Mouse (Mus musculus) embryonic facial prominence, embryonic 11.5 days (tissue): Measurements from ENCODE around the gene Gpr161. TPM values are rescaled to one million over a fixed set of nuclear protein-coding genes. Genes with fewer than 3 reads are reported as not detected.

Experiments
- polyA plus RNA-seq: library from polyadenylated mRNA; unstranded; fragments of >200 nt; fragmentation: Nextera tagmentation; extraction: Ambion mirVana; gene quantifications from 2 replicates; pipeline ENCODE4 v1.2.1, GENCODE M21; 2014

Gene Gpr161
- polyA plus RNA-seq, 1 experiment from 2014 or later, result 2.0 TPM

Other genes with a start within 250 kb of the Gpr161 start
- 0.21 TPM in 1 of 2 replicates, not detected in the other for gene Tbx19, start 135.0 kb upstream of the Gpr161 start, polyA plus RNA-seq
- gene Sft2d2, start 101.4 kb upstream of the Gpr161 start, polyA plus RNA-seq, result 14.0 and 14.2 TPM in 2 replicates
- gene Tiprl, start 58.8 kb upstream of the Gpr161 start, polyA plus RNA-seq, result 116 and 120 TPM in 2 replicates
- 9.4 and 12.2 TPM in 2 replicates for gene Dcaf6, start 164.7 kb downstream of the Gpr161 start, polyA plus RNA-seq
- 112 and 121 TPM in 2 replicates for gene Mpc2, start 164.8 kb downstream of the Gpr161 start, polyA plus RNA-seq
- not detected in 2 replicates for gene Adcy10, start 189.4 kb downstream of the Gpr161 start, polyA plus RNA-seq